Mouse (Mus musculus): ENCODE data around the gene Tnf. TPM values are rescaled to one million over a fixed set of nuclear protein-coding genes. Genes with fewer than 3 reads are reported as not detected.
"Not testable (repeated sequence)": the region's sequence is repeated elsewhere in the genome, so short reads cannot be mapped to it uniquely, and the experiment has no call there.

Gene Tnf
- polyA plus RNA-seq, 1 experiment, result 0.15 TPM

GRCm38 (mm10) chr17:35241305-35242014, 39.7 kb upstream of the Tnf start, which contains the start of gene Ddx39b:
Gene Ddx39b (plus strand): TSS chr17:35241746.
- TF ChIP-seq CTCF (IDR thresholded peaks at IDR 0.05; ENCODE audit: borderline replicate concordance, extremely low read depth, insufficient read depth, insufficient read length) (no peak), POLR2A (IDR thresholded peaks at IDR 0.05; ENCODE audit: borderline replicate concordance, extremely low read depth, insufficient read depth, insufficient read length, poor library complexity, severe bottlenecking) (peak; percentile 61)
- peak; percentile 99 for DNase-seq (ENCODE audit: low read depth)

GRCm38 (mm10) chr17:35240384-35241304, 38.8 kb upstream of the Tnf start:
- DNase-seq (ENCODE audit: low read depth), result no peak
- TF ChIP-seq CTCF (IDR thresholded peaks at IDR 0.05; ENCODE audit: borderline replicate concordance, extremely low read depth, insufficient read depth, insufficient read length) (no peak), POLR2A (IDR thresholded peaks at IDR 0.05; ENCODE audit: borderline replicate concordance, extremely low read depth, insufficient read depth, insufficient read length, poor library complexity, severe bottlenecking) (no peak)

GRCm38 (mm10) chr17:35239700-35240099, 37.9 kb upstream of the Tnf start:
- TF ChIP-seq CTCF (IDR thresholded peaks at IDR 0.05; ENCODE audit: borderline replicate concordance, extremely low read depth, insufficient read depth, insufficient read length) (no peak), POLR2A (IDR thresholded peaks at IDR 0.05; ENCODE audit: borderline replicate concordance, extremely low read depth, insufficient read depth, insufficient read length, poor library complexity, severe bottlenecking) (no peak)
- DNase-seq (ENCODE audit: low read depth), result no peak

DNA sequence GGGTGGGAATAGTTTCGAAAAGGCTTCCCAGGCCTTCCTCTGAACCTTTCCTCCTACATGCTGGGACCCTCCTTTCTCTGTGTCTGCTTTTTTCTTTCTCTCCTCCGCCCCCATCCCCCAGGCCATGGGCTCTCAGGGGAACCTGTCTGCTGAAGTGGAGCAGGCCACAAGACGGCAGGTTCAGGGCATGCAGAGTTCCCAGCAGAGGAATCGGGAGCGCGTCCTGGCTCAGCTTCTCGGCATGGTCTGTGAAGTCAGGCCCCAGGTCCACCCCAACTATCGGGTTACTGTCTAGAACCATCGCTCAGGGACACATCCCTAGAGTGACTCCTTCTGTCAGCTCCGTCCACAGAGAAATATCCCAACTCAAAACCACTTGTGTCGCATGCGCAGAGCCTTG, 35.7 kb upstream of the Tnf start:
- DNase-seq (ENCODE audit: low read depth), result no peak
- no peak for TF ChIP-seq CTCF (IDR thresholded peaks at IDR 0.05; ENCODE audit: borderline replicate concordance, extremely low read depth, insufficient read depth, insufficient read length)
- TF ChIP-seq POLR2A (IDR thresholded peaks at IDR 0.05; ENCODE audit: borderline replicate concordance, extremely low read depth, insufficient read depth, insufficient read length, poor library complexity, severe bottlenecking), result no peak

DNA sequence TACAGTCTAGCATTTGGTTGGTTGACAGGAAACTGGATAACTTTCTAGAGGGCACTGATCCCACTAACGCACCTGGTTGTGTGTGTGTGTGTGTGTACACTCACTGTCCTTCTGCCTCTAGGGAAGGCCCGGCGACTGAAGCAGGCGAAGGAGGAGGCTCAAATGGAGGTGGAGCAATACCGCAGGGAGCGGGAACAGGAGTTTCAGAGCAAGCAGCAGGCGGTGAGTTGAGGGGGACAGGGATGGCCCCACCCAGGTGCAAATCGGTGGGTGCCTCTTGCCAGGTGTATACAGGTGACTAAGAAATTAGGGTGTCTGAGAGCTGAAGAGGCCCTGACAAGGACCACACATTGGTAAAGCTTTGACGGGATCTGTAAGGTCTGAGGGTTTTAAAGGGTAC, 35.2 kb upstream of the Tnf start:
- TF ChIP-seq CTCF (IDR thresholded peaks at IDR 0.05; ENCODE audit: borderline replicate concordance, extremely low read depth, insufficient read depth, insufficient read length) (no peak), POLR2A (IDR thresholded peaks at IDR 0.05; ENCODE audit: borderline replicate concordance, extremely low read depth, insufficient read depth, insufficient read length, poor library complexity, severe bottlenecking) (no peak)
- DNase-seq (ENCODE audit: low read depth), result no peak

- peak; percentile 28; the same call in 1 of the 2 replicates for TF ChIP-seq POLR2A (IDR thresholded peaks at IDR 0.05; ENCODE audit: borderline replicate concordance, extremely low read depth, insufficient read depth, insufficient read length, poor library complexity, severe bottlenecking)
- peak; percentile 98 for TF ChIP-seq CTCF (IDR thresholded peaks at IDR 0.05; ENCODE audit: borderline replicate concordance, extremely low read depth, insufficient read depth, insufficient read length)
- peak; percentile 95 for DNase-seq (ENCODE audit: low read depth)
Measured at GRCm38 (mm10) chr17:35236390-35236746, 34.6 kb upstream of the Tnf start.

DNA sequence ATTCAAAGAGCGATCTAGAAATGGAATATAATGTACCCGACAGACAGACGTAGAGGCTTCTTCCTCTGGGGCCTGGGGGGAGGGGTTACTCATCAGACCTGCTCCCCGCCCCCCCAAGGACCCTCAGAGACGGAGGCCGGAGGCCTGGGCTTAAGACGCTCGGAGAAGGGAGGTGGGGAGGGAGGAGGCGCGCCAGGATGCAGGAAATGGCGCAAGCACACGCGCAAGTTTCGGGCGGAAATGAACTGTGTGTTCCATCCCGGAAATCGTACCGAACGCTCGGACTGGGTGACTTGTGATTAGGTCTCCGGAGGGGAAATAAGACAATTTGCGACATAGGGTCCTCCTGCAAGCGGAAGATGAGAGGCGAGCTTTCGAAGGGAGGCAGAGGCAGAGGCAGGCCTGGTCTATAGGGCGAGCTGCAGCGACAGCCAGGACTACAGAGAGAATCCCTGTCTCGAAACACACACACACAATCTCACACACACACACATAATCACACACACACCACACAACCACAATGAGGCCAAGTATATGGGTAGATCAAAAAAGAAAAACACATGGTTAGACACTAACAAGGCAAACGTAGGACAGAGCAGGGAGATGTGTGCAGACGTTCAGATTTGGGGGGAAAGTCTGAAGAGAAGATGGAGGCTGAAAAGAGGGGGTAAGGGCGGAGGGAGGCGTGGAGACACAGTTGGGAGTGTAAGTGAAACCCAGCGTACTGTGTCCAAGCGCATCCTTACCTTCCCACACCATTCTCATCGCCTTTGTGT, 34.0 kb upstream of the Tnf start, which contains the start of gene Nfkbil1:
Gene Nfkbil1, minus strand, starts transcription at position 179 of the 776 bp plus-strand sequence.
- TF ChIP-seq CTCF (IDR thresholded peaks at IDR 0.05; ENCODE audit: borderline replicate concordance, extremely low read depth, insufficient read depth, insufficient read length) (no peak), POLR2A (IDR thresholded peaks at IDR 0.05; ENCODE audit: borderline replicate concordance, extremely low read depth, insufficient read depth, insufficient read length, poor library complexity, severe bottlenecking) (no peak)

GRCm38 (mm10) chr17:35234903-35235302, 33.1 kb upstream of the Tnf start:
- peak; percentile 54 for DNase-seq (ENCODE audit: low read depth)

More for the DNA sequence above, 34.0 kb upstream of the Tnf start, which contains the start of gene Nfkbil1:
- DNase-seq (ENCODE audit: low read depth), result peak; percentile 98

GRCm38 (mm10) chr17:35234090-35234489, 32.3 kb upstream of the Tnf start:
- DNase-seq (ENCODE audit: low read depth), result not testable (repeated sequence)

More at GRCm38 (mm10) chr17:35234903-35235302, 33.1 kb upstream of the Tnf start:
- TF ChIP-seq POLR2A (IDR thresholded peaks at IDR 0.05; ENCODE audit: borderline replicate concordance, extremely low read depth, insufficient read depth, insufficient read length, poor library complexity, severe bottlenecking) (no peak), CTCF (IDR thresholded peaks at IDR 0.05; ENCODE audit: borderline replicate concordance, extremely low read depth, insufficient read depth, insufficient read length) (no peak)

- TF ChIP-seq POLR2A (IDR thresholded peaks at IDR 0.05; ENCODE audit: borderline replicate concordance, extremely low read depth, insufficient read depth, insufficient read length, poor library complexity, severe bottlenecking) (no peak), CTCF (IDR thresholded peaks at IDR 0.05; ENCODE audit: borderline replicate concordance, extremely low read depth, insufficient read depth, insufficient read length) (no peak)
- DNase-seq (ENCODE audit: low read depth), result peak; percentile 25
Measured at GRCm38 (mm10) chr17:35233114-35233980, 31.5 kb upstream of the Tnf start, which contains the start of gene Atp6v1g2. Gene Atp6v1g2 (plus strand): TSS chr17:35233660.

All from brain, embryonic 14.5 days (tissue).